Mouse (Mus musculus): Measurements from ENCODE around the gene Atad1.

DNA sequence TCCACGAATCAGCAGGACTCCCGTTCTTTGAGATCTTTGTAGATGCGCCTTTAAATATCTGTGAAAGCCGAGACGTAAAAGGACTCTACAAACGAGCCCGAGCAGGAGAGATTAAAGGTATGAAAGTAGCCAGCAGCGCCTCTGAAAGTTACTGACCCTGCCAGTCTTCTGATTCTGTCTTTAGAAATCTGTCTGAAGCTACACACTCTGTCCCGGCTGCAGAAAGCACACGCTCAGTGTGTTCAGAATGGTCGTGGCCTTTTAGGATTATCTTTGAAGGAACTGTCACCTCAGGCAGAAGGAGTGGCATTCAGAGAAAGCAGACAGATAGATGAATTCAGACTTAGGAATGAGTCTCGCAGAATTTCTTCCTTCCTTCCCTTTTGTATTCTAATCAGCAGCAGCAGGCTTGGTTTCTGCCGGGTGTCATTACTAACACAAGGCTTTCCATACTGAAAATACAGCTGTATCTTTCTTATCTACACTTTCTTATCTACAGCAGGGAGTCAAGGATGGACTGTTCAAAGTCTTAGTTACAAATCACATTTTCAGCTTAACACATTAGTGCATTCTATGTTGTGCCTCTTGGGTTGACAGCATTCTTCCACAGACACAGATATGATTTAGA lies 101.2 kb downstream of the Atad1 start:
- no peak for TF ChIP-seq CTCF (IDR thresholded peaks at IDR 0.05; ENCODE audit: control insufficient read depth, insufficient read depth, insufficient read length)
- no peak for TF ChIP-seq USF1 (IDR thresholded peaks at IDR 0.05; ENCODE audit: low read depth)
- no peak for TF ChIP-seq MAX (IDR thresholded peaks at IDR 0.05)

Data from C2C12 (cell line).